Mouse (Mus musculus): ENCODE data around the gene Npnt.

- TF ChIP-seq GATA1 (IDR thresholded peaks at IDR 0.05; ENCODE audit: borderline replicate concordance, low read length) (no peak), FLI1 (IDR thresholded peaks at IDR 0.05; ENCODE audit: low read length) (no peak)
These were observed 73.0 kb downstream of the Npnt start for GRCm38 (mm10) chr3:132876933-132877676.
